Mouse (Mus musculus) bone marrow macrophage, adult 2 months (primary cell): Measurements from ENCODE around the gene Ctdsp2.

Experiments used
- CTCF ChIP-seq: IDR thresholded peaks from 2 replicates; pipeline ENCODE4 v1.5.1; 2012; ENCODE audit warnings: low read depth, mild to moderate bottlenecking, low read length, moderate library complexity
- POLR2A ChIP-seq: IDR thresholded peaks from 2 replicates; pipeline ENCODE4 v1.6.1; 2012; ENCODE audit warnings: mild to moderate bottlenecking, low read depth, low read length, borderline replicate concordance

DNA sequence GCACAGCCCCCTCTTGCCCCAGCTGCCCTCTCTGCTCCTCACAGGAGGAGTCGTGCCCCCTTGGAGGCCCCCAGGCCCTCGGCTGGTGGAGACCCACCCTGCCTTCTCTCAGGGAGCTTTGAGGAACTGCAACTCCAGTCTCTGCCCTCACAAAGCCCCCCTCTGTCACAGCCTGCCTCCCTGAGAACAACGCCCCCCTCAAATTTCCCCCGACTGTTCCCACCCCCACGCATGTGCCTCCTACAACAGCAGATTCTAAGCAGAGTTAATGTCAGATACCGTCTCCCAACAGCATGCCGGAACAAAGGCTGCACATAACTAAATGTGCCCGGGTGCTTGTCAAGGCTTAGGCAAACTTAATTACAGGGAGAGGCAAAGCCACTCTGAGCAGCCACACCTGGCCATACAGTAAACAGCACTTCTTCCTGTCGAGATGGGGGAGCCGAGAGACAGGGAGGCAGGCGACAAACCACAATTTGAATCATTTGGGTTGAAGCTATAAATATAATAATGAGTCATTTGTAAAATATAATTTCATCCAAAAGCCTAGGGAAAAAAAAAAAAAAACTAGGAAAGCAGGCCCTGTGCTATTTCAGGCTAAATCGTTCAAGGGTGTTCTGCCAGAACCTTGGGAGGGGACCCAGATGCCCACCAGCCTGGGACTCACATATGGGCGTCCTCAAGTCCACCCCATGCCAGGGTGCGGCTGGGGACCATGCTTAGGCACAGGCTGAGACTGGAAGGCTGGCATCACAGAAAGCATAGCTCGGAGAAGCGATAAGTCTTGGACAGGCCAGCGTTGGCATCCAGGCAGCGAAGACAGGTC, 42.7 kb upstream of the Ctdsp2 start:
- TF ChIP-seq CTCF: no peak
- no peak for TF ChIP-seq POLR2A
